Mouse (Mus musculus): ENCODE data around the gene Isg20l2. TPM values are rescaled to one million over a fixed set of nuclear protein-coding genes. Genes with fewer than 3 reads are reported as not detected.

The Isg20l2 gene
- total and polyA plus RNA-seq, 3 experiments: 15.8 to 67.3 (median 54.1) TPM

DNA sequence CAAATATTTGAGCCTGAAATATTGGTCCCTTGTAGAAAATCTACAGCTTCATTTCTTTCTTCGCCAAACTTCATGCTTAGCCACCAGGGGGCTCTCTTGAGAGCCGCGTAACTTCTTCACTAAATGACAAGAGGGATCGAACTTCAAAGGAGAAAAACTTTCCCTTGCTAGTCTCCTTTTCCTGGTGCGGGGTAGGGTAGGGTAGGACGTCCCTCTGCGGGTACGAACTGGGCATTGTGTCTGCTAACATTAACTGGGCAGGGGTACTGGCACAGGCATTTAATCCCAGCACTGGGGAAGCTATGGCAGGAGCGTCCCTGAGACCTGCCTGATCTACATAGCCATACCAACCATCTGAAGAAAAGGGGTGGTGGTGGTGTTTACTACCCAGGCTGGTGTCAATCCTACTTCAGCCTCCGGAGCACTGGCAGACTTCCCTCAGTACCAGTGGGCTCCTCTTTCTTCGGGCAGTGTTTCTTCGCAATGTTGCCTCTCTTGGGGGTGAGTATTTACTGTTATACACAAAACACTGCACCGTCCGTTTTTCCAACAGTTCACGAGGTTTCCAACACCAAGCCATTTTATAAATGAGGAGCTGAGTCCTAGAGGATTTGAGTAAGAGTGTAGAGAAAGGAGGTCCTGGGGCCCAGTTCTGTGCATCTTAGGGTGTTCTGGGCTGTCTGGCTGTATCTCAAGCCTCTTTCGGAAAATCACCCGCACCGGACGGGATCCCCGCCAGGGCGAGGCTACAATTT, 40.2 kb downstream of the Isg20l2 start:
- H3K9me3 ChIP-seq (replicated peaks): peaks cover 9% of the 10 kb centered on the region
- peak; percentile 65 for DNase-seq (ENCODE audit: low spot score)
- H3K36me3 ChIP-seq (replicated peaks): no peaks in the 10 kb centered on the region
- H3K4me1 ChIP-seq (ENCODE audit: insufficient read depth, low read depth, low read length): peaks cover 10% of the 10 kb centered on the region
- H3K4me3 ChIP-seq (ENCODE audit: low read depth, low read length): no peak overlapping the region
- ATAC-seq (ENCODE audit: extremely low read depth, insufficient number of reproducible peaks, low FRiP score, poor library complexity, severe bottlenecking): no peak
- H3K27me3 ChIP-seq (ENCODE audit: insufficient read depth, low read length): peaks cover 69% of the 10 kb centered on the region
- TF ChIP-seq CTCF (IDR thresholded peaks at IDR 0.05; ENCODE audit: low read depth, low read length) (peak; percentile 27; the same call in 1 of the 2 replicates), GATA1 (IDR thresholded peaks at IDR 0.05; ENCODE audit: borderline replicate concordance, low read length) (no peak)

DNA sequence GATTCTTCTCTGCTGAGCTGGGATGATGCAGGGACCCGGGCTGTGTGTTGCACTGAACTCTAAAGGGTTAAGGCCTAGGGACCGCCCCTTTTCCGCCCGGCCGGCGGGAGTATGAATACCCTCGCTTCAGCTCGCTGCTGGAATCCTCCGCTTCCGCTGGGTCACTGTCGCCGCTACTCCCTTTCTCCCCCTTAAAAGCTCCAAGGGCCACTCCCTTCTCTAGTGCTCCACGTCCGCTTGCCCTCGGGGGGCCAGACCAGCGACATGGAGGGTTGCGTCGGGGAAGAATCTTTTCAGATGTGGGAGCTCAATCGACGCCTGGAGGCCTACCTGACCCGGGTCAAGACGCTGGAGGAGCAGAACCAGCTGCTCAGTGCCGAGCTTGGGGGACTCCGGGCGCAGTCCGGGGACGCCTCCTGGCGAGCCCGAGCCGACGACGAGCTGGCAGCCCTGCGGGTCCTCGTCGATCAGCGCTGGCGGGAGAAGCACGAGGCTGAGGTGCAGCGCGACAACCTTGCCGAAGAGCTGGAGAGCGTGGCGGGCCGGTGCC, 40.9 kb downstream of the Isg20l2 start, which contains the start of gene Nes:
Nes (plus strand) TSS at position 140 of the 550 bp plus-strand sequence.
- TF ChIP-seq CTCF (IDR thresholded peaks at IDR 0.05; ENCODE audit: low read depth, low read length) (no peak), POLR2AphosphoS5 (IDR thresholded peaks at IDR 0.05; ENCODE audit: insufficient replicate concordance, low read depth, low read length) (no peak), GATA1 (IDR thresholded peaks at IDR 0.05; ENCODE audit: borderline replicate concordance, low read length) (no peak), GATA2 (IDR thresholded peaks at IDR 0.05; ENCODE audit: borderline replicate concordance, low read depth, low read length) (no peak), TAL1 (conservative IDR thresholded peaks at IDR 0.05; ENCODE audit: low read depth, low read length) (no peak)
- DNase-seq (ENCODE audit: low spot score) (no peak), ATAC-seq (ENCODE audit: extremely low read depth, insufficient number of reproducible peaks, low FRiP score, poor library complexity, severe bottlenecking) (no peak)
- Histone ChIP-seq H3K9me3 (replicated peaks) (peaks cover 9% of the 10 kb centered on the region), H3K36me3 (replicated peaks) (no peaks in the 10 kb centered on the region), H3K27me3 (ENCODE audit: insufficient read depth, low read length) (peaks cover 75% of the 10 kb centered on the region), H3K4me1 (ENCODE audit: insufficient read depth, low read depth, low read length) (peaks cover 10% of the 10 kb centered on the region), H3K4me3 (ENCODE audit: low read depth, low read length) (no peak within 1 kb of the TSS)

DNA sequence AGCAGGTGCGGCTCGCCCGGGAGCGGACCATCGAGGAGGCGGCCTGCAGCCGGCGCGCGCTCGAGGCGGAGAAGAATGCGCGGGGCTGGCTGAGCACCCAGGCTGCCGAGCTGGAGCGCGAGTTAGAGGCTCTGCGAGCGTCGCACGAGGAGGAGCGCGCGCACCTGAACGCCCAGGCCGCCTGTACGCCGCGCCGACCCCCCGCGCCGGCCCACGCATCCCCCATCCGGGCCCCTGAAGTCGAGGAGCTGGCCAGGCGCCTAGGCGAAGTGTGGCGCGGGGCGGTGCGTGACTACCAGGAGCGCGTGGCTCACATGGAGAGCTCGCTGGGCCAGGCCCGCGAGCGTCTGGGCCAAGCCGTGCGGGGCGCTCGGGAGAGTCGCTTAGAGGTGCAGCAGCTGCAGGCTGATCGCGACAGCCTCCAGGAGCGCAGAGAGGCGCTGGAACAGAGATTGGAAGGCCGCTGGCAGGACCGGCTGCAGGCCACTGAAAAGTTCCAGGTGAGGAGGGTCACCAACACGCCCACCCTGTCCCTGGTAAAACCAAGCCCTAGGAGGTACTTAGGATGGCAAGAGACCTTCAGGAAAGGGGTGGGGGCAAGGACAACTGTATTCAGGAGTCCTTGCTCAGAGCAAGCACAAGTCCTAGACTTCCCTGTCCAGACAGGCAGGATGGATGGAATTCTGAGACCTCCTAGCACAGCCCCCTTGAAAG, 41.5 kb downstream of the Isg20l2 start:
- DNase-seq (ENCODE audit: low spot score): no peak
- Histone ChIP-seq H3K9me3 (replicated peaks) (peaks cover 9% of the 10 kb centered on the region), H3K27me3 (ENCODE audit: insufficient read depth, low read length) (peaks cover 75% of the 10 kb centered on the region), H3K36me3 (replicated peaks) (no peaks in the 10 kb centered on the region), H3K4me1 (ENCODE audit: insufficient read depth, low read depth, low read length) (peaks cover 10% of the 10 kb centered on the region), H3K4me3 (ENCODE audit: low read depth, low read length) (no peak overlapping the region)
- no peak for TF ChIP-seq CTCF (IDR thresholded peaks at IDR 0.05; ENCODE audit: low read depth, low read length)
- TF ChIP-seq GATA1 (IDR thresholded peaks at IDR 0.05; ENCODE audit: borderline replicate concordance, low read length): no peak
- no peak for ATAC-seq (ENCODE audit: extremely low read depth, insufficient number of reproducible peaks, low FRiP score, poor library complexity, severe bottlenecking)

DNA sequence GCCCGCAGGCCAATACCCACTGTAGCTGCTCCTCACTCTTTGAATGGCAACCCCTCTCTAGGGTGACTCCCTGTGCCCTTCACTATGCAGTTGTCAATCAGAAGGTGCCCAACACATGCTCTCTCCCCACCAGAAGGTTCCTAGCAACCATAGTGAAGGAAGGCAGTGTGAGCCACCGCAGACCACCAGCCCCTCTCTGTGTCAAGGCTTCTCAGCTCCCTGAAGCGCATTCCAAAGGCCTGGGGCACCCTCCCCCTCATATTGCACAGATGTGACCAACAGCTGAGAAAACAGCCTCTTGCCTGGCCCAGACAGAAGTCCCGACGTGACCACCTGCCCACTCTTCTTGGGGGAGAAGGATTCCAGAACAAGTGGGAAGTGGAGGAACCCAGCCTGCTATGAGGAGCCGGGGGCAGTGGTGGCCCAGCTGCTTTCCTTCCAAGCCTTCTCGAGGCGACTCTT, 42.1 kb downstream of the Isg20l2 start:
- Histone ChIP-seq H3K4me3 (ENCODE audit: low read depth, low read length) (no peak overlapping the region), H3K27me3 (ENCODE audit: insufficient read depth, low read length) (peaks cover 74% of the 10 kb centered on the region), H3K9me3 (replicated peaks) (peaks cover 9% of the 10 kb centered on the region), H3K4me1 (ENCODE audit: insufficient read depth, low read depth, low read length) (peaks cover 10% of the 10 kb centered on the region), H3K36me3 (replicated peaks) (no peaks in the 10 kb centered on the region)
- ATAC-seq (ENCODE audit: extremely low read depth, insufficient number of reproducible peaks, low FRiP score, poor library complexity, severe bottlenecking) (no peak), DNase-seq (ENCODE audit: low spot score) (no peak)
- TF ChIP-seq CTCF (IDR thresholded peaks at IDR 0.05; ENCODE audit: low read depth, low read length) (no peak), POLR2AphosphoS5 (IDR thresholded peaks at IDR 0.05; ENCODE audit: insufficient replicate concordance, low read depth, low read length) (no peak), GATA1 (IDR thresholded peaks at IDR 0.05; ENCODE audit: borderline replicate concordance, low read length) (no peak), TAL1 (conservative IDR thresholded peaks at IDR 0.05; ENCODE audit: low read depth, low read length) (no peak), GATA2 (IDR thresholded peaks at IDR 0.05; ENCODE audit: borderline replicate concordance, low read depth, low read length) (no peak)

DNA sequence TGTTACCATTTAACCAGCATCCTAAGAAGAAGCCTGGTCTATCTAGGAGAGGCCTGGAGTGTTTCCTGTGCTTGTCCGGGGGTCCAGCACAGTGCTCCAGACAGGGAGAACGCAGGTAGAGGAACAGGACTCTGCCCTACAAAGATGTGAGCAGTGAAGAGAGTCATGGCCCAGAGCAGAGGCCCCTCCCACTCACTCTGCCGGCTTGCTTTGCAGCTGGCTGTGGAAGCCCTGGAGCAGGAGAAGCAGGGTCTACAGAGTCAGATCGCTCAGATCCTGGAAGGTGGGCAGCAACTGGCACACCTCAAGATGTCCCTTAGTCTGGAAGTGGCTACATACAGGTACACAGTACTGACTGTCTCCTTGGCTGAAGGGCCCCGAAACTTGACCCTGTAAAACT, 42.7 kb downstream of the Isg20l2 start:
- Histone ChIP-seq H3K4me1 (ENCODE audit: insufficient read depth, low read depth, low read length) (peaks cover 10% of the 10 kb centered on the region), H3K36me3 (replicated peaks) (no peaks in the 10 kb centered on the region), H3K27me3 (ENCODE audit: insufficient read depth, low read length) (peaks cover 75% of the 10 kb centered on the region), H3K9me3 (replicated peaks) (peaks cover 9% of the 10 kb centered on the region), H3K4me3 (ENCODE audit: low read depth, low read length) (no peak overlapping the region)
- no peak for ATAC-seq (ENCODE audit: extremely low read depth, insufficient number of reproducible peaks, low FRiP score, poor library complexity, severe bottlenecking)
- DNase-seq (ENCODE audit: low spot score): no peak
- TF ChIP-seq TAL1 (conservative IDR thresholded peaks at IDR 0.05; ENCODE audit: low read depth, low read length) (no peak), GATA1 (IDR thresholded peaks at IDR 0.05; ENCODE audit: borderline replicate concordance, low read length) (no peak), POLR2AphosphoS5 (IDR thresholded peaks at IDR 0.05; ENCODE audit: insufficient replicate concordance, low read depth, low read length) (no peak), GATA2 (IDR thresholded peaks at IDR 0.05; ENCODE audit: borderline replicate concordance, low read depth, low read length) (no peak), CTCF (IDR thresholded peaks at IDR 0.05; ENCODE audit: low read depth, low read length) (no peak)

DNA sequence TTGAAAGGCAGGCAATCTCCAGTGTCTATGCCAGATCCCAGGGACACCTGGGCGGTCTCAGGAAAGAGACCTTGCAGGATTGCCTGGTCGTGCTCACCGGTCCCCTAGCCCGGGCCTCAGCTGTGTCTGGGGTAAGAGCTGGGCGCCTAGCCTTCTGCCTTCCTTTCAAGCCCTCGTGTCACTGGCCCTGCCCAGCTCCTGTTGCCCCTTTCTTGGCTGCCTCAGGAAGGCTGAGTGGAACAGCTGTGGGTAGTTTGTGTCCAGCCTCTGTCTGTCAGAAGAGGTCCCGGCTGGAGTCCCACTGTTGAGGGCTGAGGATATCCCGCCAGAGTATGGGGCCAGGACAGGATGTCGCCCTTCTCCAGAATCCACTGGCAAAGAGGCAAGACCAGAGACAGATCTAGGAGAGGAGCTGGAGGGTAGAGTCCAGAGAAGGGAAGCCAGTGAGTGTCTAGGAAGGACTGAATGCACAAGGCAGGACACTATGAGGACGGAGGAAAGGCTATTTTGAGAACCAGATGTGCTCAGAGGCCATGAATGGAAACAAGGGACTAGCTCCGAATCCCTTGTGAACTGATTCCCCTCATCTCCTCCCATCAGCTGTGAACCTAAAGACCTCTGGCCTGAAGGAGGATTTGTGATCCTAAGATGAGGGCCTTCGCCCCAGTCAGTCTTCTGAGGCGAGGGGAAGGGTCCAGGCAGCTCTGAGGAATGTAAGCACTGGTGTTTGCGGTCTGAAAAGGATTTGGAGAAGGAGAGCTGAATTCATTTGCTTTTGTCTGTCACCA, 43.7 kb downstream of the Isg20l2 start:
- DNase-seq (ENCODE audit: low spot score) (no peak), ATAC-seq (ENCODE audit: extremely low read depth, insufficient number of reproducible peaks, low FRiP score, poor library complexity, severe bottlenecking) (no peak)
- Histone ChIP-seq H3K4me1 (ENCODE audit: insufficient read depth, low read depth, low read length) (peaks cover 10% of the 10 kb centered on the region), H3K27me3 (ENCODE audit: insufficient read depth, low read length) (peaks cover 75% of the 10 kb centered on the region), H3K36me3 (replicated peaks) (no peaks in the 10 kb centered on the region), H3K4me3 (ENCODE audit: low read depth, low read length) (no peak overlapping the region), H3K9me3 (replicated peaks) (peaks cover 9% of the 10 kb centered on the region)
- TF ChIP-seq GATA1 (IDR thresholded peaks at IDR 0.05; ENCODE audit: borderline replicate concordance, low read length) (no peak), POLR2AphosphoS5 (IDR thresholded peaks at IDR 0.05; ENCODE audit: insufficient replicate concordance, low read depth, low read length) (no peak), TAL1 (conservative IDR thresholded peaks at IDR 0.05; ENCODE audit: low read depth, low read length) (no peak), GATA2 (IDR thresholded peaks at IDR 0.05; ENCODE audit: borderline replicate concordance, low read depth, low read length) (no peak), CTCF (IDR thresholded peaks at IDR 0.05; ENCODE audit: low read depth, low read length) (no peak)

Measured in G1E (cell line).